Mouse (Mus musculus) CH12.LX (cell line): ENCODE results near the gene Uri1.

Source experiments
- BHLHE40 ChIP-seq: IDR thresholded peaks from 2 replicates; pipeline ENCODE4 v1.6.1; 2011; ENCODE audit warnings: mild to moderate bottlenecking, low read depth, low read length, improper control_type of control experiment
- CTCF ChIP-seq, 2 experiments: IDR thresholded peaks in 1 of 2; conservative IDR thresholded peaks in 1 of 2; 2 replicates each; pipeline ENCODE4 v1.5.1; 2011 to 2012; ENCODE audit warnings: low read depth in 2 of 2, low read length in 2 of 2, improper control_type of control experiment in 1 of 2, inconsistent platforms in 1 of 2, mild to moderate bottlenecking in 1 of 2, moderate library complexity in 1 of 2
- EP300 ChIP-seq: IDR thresholded peaks from 2 replicates; pipeline ENCODE4 v1.6.1; 2011; ENCODE audit warnings: low read length, improper control_type of control experiment
- HCFC1 ChIP-seq: IDR thresholded peaks from 2 replicates; pipeline ENCODE4 v1.6.1; 2012; ENCODE audit warnings: low read depth, mild to moderate bottlenecking, inconsistent platforms, low read length, improper control_type of control experiment
- MAFK ChIP-seq: IDR thresholded peaks from 2 replicates; pipeline ENCODE4 v1.6.1; 2011; ENCODE audit warnings: low read length, improper control_type of control experiment; ENCODE audit not compliant: insufficient replicate concordance
- MAZ ChIP-seq: IDR thresholded peaks from 2 replicates; pipeline ENCODE4 v1.6.1; 2012; ENCODE audit warnings: low read depth, mild to moderate bottlenecking, inconsistent platforms, low read length, improper control_type of control experiment, moderate library complexity
- MEF2A ChIP-seq: IDR thresholded peaks from 2 replicates; pipeline ENCODE4 v1.6.1; 2014; ENCODE audit warnings: low read depth, mild to moderate bottlenecking, inconsistent platforms, low read length, improper control_type of control experiment, borderline replicate concordance
- NELFE ChIP-seq: IDR thresholded peaks from 2 replicates; pipeline ENCODE4 v1.6.1; 2011; ENCODE audit warnings: low read depth, low read length, improper control_type of control experiment
- TCF12 ChIP-seq: IDR thresholded peaks from 2 replicates; pipeline ENCODE4 v1.6.1; 2014; ENCODE audit warnings: low read depth, mild to moderate bottlenecking, inconsistent platforms, low read length, improper control_type of control experiment
- UBTF ChIP-seq: IDR thresholded peaks from 2 replicates; pipeline ENCODE4 v1.6.1; 2012; ENCODE audit warnings: low read depth, mild to moderate bottlenecking, inconsistent platforms, low read length, improper control_type of control experiment, moderate library complexity
- ZC3H11A ChIP-seq: IDR thresholded peaks from 2 replicates; pipeline ENCODE4 v1.6.1; 2012; ENCODE audit warnings: low read depth, mild to moderate bottlenecking, inconsistent platforms, low read length, improper control_type of control experiment
- ZNF384 ChIP-seq: IDR thresholded peaks from 2 replicates; pipeline ENCODE4 v1.6.1; 2012; ENCODE audit warnings: low read depth, low read length, improper control_type of control experiment, inconsistent platforms

DNA sequence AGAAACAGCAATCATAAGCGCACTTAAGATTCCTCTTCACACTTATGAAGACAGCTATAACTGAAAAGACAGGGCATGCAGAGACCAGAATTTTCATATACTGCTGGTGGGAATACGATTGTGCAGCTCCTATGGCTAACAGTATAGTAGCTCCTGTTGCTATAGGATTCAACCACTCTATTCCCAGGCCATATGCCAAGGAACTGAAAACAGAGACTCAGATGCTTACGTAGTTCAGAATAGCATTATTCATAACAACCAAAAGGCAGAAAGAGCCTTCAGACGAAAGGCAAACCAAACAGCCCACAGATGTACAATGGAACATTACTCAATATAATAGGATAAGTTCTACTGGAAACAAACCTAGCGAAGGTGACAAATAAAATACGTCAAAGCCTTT is 15.0 kb downstream of the Uri1 start:
- TF ChIP-seq NELFE, result no peak
- no peak for TF ChIP-seq MAZ
- TF ChIP-seq CTCF (conservative IDR thresholded peaks at IDR 0.05 in 1 of 2, IDR thresholded peaks at IDR 0.05 in 1 of 2; ENCODE audit: low read depth in 2 of 2, low read length in 2 of 2), result no peak
- TF ChIP-seq HCFC1, result no peak
- no peak for TF ChIP-seq MAFK
- no peak for TF ChIP-seq BHLHE40
- no peak for TF ChIP-seq ZNF384
- TF ChIP-seq UBTF, result no peak
- TF ChIP-seq EP300, result no peak
- TF ChIP-seq ZC3H11A, result no peak
- no peak for TF ChIP-seq MEF2A
- no peak for TF ChIP-seq TCF12
